Comparison of ENCODE assay signal across 15 mouse cellular contexts in genomic region chr10:84578738-84579137, GRCm38 (mm10). TPM values are rescaled to one million over a fixed set of nuclear protein-coding genes. Genes with fewer than 3 reads are reported as not detected.
DNase-seq lines count a peak whose midpoint lies in the region; ATAC-seq and TF ChIP-seq lines count a peak whose summit lies in the region.
"Had no signal": no experiment of that assay in that cellular context is flagged by ENCODE, and none has a peak within 500 bp of the region (broad histone marks: within the 10 kb centered on the region; RNA-seq: fewer than 3 reads in every experiment).

No protein-coding gene starts in this region.

- no peak for TF ChIP-seq POLR2A in limb, embryonic 14.5 days (IDR thresholded peaks at IDR 0.05; ENCODE audit: borderline replicate concordance, extremely low read depth, insufficient read depth, insufficient read length)

- peak overlapping the region; percentile 90 for H3K4me2 ChIP-seq in heart, embryonic 13.5 days
- peak overlapping the region; percentile 79 for H3K4me2 ChIP-seq in neural tube, embryonic 13.5 days
- H3K4me2 ChIP-seq in limb, embryonic 14.5 days (replicated peaks; ENCODE audit: low read depth, low read length, severe bottlenecking), result peak overlapping the region; percentile 95

- no peak for DNase-seq in heart, adult 9 months (ENCODE audit: low spot score in 2 of 2)
- no peak for DNase-seq in neural tube, embryonic 10.5 days (ENCODE audit: extremely low spot score, low spot score)
- no peak for DNase-seq in limb, embryonic 14.5 days (ENCODE audit: low spot score)
- DNase-seq in spleen, postnatal 10 days (ENCODE audit: low spot score in 2 of 2), result no peak
- DNase-seq in kidney, postnatal 25 days, result no peak
- DNase-seq: adrenal gland, postnatal 36 days; gastrocnemius, postnatal 36 days; lung, adult 18-20 months; thymus, postnatal 14 days had no signal

- H3K27me3 ChIP-seq in heart, embryonic 13.5 days (replicated peaks), result 0 out of 2 replicates have a peak, but pooled peaks cover 7% of the 10 kb centered on the region
- H3K27me3 ChIP-seq in neural tube, embryonic 13.5 days, result peaks cover 10% of the 10 kb centered on the region
- H3K27me3 ChIP-seq in limb, embryonic 14.5 days (ENCODE audit: control insufficient read depth, insufficient read depth, low read length), result no peaks in the 10 kb centered on the region

- H3K27ac ChIP-seq in heart, embryonic 13.5 days (replicated peaks), result no peak overlapping the region
- H3K27ac ChIP-seq in neural tube, embryonic 13.5 days (replicated peaks), result no peak overlapping the region
- 0 out of 2 replicates have a peak overlapping the region, but pooled peaks have one; percentile 33 for H3K27ac ChIP-seq in limb, embryonic 14.5 days (replicated peaks; ENCODE audit: low read depth, low read length)
- H3K27ac ChIP-seq: embryonic facial prominence, embryonic 13.5 days; forebrain, embryonic 10.5 days; macrophage; midbrain, embryonic 13.5 days had no signal

- no peaks in the 10 kb centered on the region for H3K36me3 ChIP-seq in heart, embryonic 13.5 days
- H3K36me3 ChIP-seq in neural tube, embryonic 13.5 days, result no peaks in the 10 kb centered on the region
- no peaks in the 10 kb centered on the region for H3K36me3 ChIP-seq in limb, embryonic 14.5 days (ENCODE audit: control insufficient read depth, insufficient read depth, low read length)
- H3K36me3 ChIP-seq: embryonic facial prominence, embryonic 13.5 days; forebrain, embryonic 10.5 days; midbrain, embryonic 13.5 days had no signal

- H3K9ac ChIP-seq in heart, embryonic 13.5 days, result peak overlapping the region; percentile 51
- no peak overlapping the region for H3K9ac ChIP-seq in neural tube, embryonic 13.5 days
- H3K9ac ChIP-seq in limb, embryonic 14.5 days (ENCODE audit: low read depth, low read length, severe bottlenecking), result no peak overlapping the region
- H3K9ac ChIP-seq: embryonic facial prominence, embryonic 13.5 days had no signal

- ATAC-seq in heart, embryonic 13.5 days (ENCODE audit: extremely low read depth, insufficient number of reproducible peaks, low FRiP score, low TSS enrichment), result no peak
- no peak for ATAC-seq in neural tube, embryonic 13.5 days (ENCODE audit: low read depth)
- ATAC-seq in limb, embryonic 14.5 days (ENCODE audit: low FRiP score, low read depth), result no peak
- ATAC-seq: midbrain, embryonic 13.5 days had no signal

- H3K4me1 ChIP-seq in heart, embryonic 13.5 days, result peaks cover 47% of the 10 kb centered on the region
- peaks cover 15% of the 10 kb centered on the region for H3K4me1 ChIP-seq in neural tube, embryonic 13.5 days (replicated peaks)
- H3K4me1 ChIP-seq in limb, embryonic 14.5 days (ENCODE audit: control insufficient read depth, insufficient read depth, low read length), result peaks cover 12% of the 10 kb centered on the region

- WGBS in heart, embryonic 13.5 days, result 52% methylated on average over 10 of the region's 10 CpGs
- 80% methylated on average over 10 of the region's 10 CpGs for WGBS in neural tube, embryonic 13.5 days
- 70% methylated on average over 10 of the region's 10 CpGs for WGBS in limb, embryonic 14.5 days

- peak overlapping the region; percentile 83 for H3K4me3 ChIP-seq in heart, embryonic 13.5 days
- no peak overlapping the region for H3K4me3 ChIP-seq in neural tube, embryonic 13.5 days
- no peak overlapping the region for H3K4me3 ChIP-seq in limb, embryonic 14.5 days (replicated peaks; ENCODE audit: low read length)

- H3K9me3 ChIP-seq in heart, embryonic 13.5 days, result no peaks in the 10 kb centered on the region
- H3K9me3 ChIP-seq in neural tube, embryonic 13.5 days, result no peaks in the 10 kb centered on the region
- no peaks in the 10 kb centered on the region for H3K9me3 ChIP-seq in limb, embryonic 14.5 days (ENCODE audit: control insufficient read depth, low read length)
- H3K9me3 ChIP-seq: embryonic facial prominence, embryonic 13.5 days; forebrain, embryonic 10.5 days; midbrain, embryonic 13.5 days had no signal

RNA-seq across cellular contexts. Expression of gene Tcp11l2, which starts 2.3 kb away (rescaled TPM):
- polyA plus RNA-seq in heart, embryonic 13.5 days (2015; fragmentation: Nextera tagmentation; extraction: Ambion mirVana), result 27.9 and 30.6 TPM in 2 replicates
- polyA plus RNA-seq in neural tube, embryonic 13.5 days (2015; fragmentation: Nextera tagmentation; extraction: Ambion mirVana), result 30.2 and 34.1 TPM in 2 replicates
- 15.8 and 27.9 TPM in 2 replicates for polyA plus RNA-seq in limb, embryonic 14.5 days (2012; rRNA removed)
- 20.0 and 22.9 TPM in 2 replicates for polyA plus RNA-seq in limb, embryonic 14.5 days (2014; fragmentation: Nextera tagmentation; extraction: Ambion mirVana)

RNA-seq across cellular contexts. Expression of gene Polr3b, which starts 43.4 kb away (rescaled TPM):
- polyA plus RNA-seq in heart, embryonic 13.5 days (2015; fragmentation: Nextera tagmentation; extraction: Ambion mirVana), result 9.4 and 10.7 TPM in 2 replicates
- 15.7 and 16.2 TPM in 2 replicates for polyA plus RNA-seq in neural tube, embryonic 13.5 days (2015; fragmentation: Nextera tagmentation; extraction: Ambion mirVana)
- polyA plus RNA-seq in limb, embryonic 14.5 days (2012; rRNA removed), result 8.5 and 10.6 TPM in 2 replicates
- 13.5 and 14.6 TPM in 2 replicates for polyA plus RNA-seq in limb, embryonic 14.5 days (2014; fragmentation: Nextera tagmentation; extraction: Ambion mirVana)

RNA-seq across cellular contexts. Expression of gene Ckap4, which starts 44.9 kb away (rescaled TPM):
- polyA plus RNA-seq in heart, embryonic 13.5 days (2015; fragmentation: Nextera tagmentation; extraction: Ambion mirVana), result 87.9 and 91.5 TPM in 2 replicates
- polyA plus RNA-seq in neural tube, embryonic 13.5 days (2015; fragmentation: Nextera tagmentation; extraction: Ambion mirVana), result 64.0 and 65.9 TPM in 2 replicates
- 143 and 144 TPM in 2 replicates for polyA plus RNA-seq in limb, embryonic 14.5 days (2012; rRNA removed)
- polyA plus RNA-seq in limb, embryonic 14.5 days (2014; fragmentation: Nextera tagmentation; extraction: Ambion mirVana), result 186 and 189 TPM in 2 replicates
